Mouse (Mus musculus) bone marrow, adult 2 months (tissue): ENCODE data around the gene Ttc21b. TPM values are rescaled to one million over a fixed set of nuclear protein-coding genes. Genes with fewer than 3 reads are reported as not detected.

ENCODE experiments used
- H3K27ac ChIP-seq: fragments of 200-500 bp; 2 replicates; pipeline ENCODE4 v1.5.1; 2012; ENCODE audit warnings: low read depth, mild to moderate bottlenecking, control low read depth, inconsistent platforms, low read length; ENCODE audit not compliant: control insufficient read depth, poor library complexity, insufficient read depth
- H3K4me1 ChIP-seq: fragments of 200-500 bp; 2 replicates; pipeline ENCODE4 v1.6.1; 2011; ENCODE audit warnings: low read length; ENCODE audit not compliant: control insufficient read depth, insufficient read depth
- H3K4me3 ChIP-seq: fragments of 200-500 bp; replicated peaks from 2 replicates; pipeline ENCODE3; 2011; ENCODE audit warnings: mild to moderate bottlenecking, low read depth, low read length, control low read depth; ENCODE audit not compliant: control insufficient read depth
- CTCF ChIP-seq: fragments of 200-500 bp; IDR thresholded peaks from 2 replicates; pipeline ENCODE4 v1.5.1; 2011; ENCODE audit warnings: low read length, control low read depth; ENCODE audit not compliant: control insufficient read depth, insufficient read depth
- POLR2A ChIP-seq: fragments of 200-500 bp; IDR thresholded peaks from 2 replicates; pipeline ENCODE4 v1.6.1; 2011; ENCODE audit warnings: low read depth, mild to moderate bottlenecking, control low read depth, low read length, borderline replicate concordance; ENCODE audit not compliant: control insufficient read depth
- WGBS: fragments of 180-500 bp; shearing (Covaris S2); methylation state at CpG from one replicate; pipeline ENCODE4 v1.1.7; 2018; 5-methylcytosine and 5-hydroxymethylcytosine counted together
- polyA plus RNA-seq: library from polyadenylated mRNA; stranded (reverse); fragments of >200 nt; gene quantifications from 2 replicates; pipeline ENCODE4 v1.2.4, GENCODE M21; 2011; ENCODE audit warnings: low replicate concordance; ENCODE audit not compliant: missing spikeins, insufficient read depth, insufficient read length

Gene Ttc21b
- polyA plus RNA-seq, 1 experiment = 1.7 TPM

DNA sequence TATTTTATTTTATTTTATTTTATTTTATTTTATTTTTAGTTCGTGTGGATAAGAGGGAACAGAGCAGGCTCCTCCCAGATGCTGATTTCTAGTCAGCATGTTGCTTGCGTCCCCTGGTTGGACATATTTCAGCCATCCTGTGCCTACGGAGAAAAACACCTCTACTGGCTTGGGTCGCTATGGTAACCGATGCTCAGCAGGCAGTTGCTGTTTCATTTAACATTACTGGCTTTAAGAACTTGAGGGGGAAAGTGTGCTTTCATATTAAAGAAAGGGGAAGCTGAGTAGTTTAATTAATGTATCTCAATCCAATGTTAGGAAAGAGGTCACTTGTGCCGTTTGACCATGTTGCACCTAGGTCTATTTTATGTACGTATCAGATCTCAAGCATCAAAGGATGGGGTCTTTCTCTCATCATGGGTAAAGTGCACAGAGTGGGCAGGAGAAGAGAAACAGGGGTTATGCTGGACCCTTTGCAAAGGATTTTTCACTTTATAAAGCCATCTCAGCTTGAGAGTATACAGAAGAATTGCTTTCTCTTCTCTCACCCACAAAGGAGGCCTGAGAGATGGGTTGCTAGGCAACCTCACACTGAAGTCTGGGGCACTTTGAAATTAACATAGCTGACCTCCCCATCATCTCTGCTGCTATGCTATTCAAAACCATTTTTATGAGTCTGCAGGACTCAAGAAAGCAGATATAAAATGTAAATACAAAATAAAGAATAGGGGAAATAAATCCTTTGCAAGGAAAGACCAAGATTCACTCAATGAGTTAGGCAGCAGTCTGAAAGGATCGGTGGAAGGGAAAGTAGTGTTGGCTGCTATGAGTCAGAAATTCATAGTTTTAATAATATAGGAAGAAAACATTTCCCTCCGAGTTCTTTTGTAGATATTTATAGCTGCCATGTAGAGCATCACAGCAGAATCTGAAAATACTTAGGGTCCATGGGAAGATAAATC lies 78.2 kb downstream of the Ttc21b start:
- WGBS = 71% methylated on average over 9 of the region's 9 CpGs
- Histone ChIP-seq H3K4me3 (no peak overlapping the region), H3K4me1 (no peaks in the 10 kb centered on the region; the same call in 1 of the 2 replicates), H3K27ac (no peak overlapping the region)
- TF ChIP-seq POLR2A (no peak), CTCF (no peak)

DNA sequence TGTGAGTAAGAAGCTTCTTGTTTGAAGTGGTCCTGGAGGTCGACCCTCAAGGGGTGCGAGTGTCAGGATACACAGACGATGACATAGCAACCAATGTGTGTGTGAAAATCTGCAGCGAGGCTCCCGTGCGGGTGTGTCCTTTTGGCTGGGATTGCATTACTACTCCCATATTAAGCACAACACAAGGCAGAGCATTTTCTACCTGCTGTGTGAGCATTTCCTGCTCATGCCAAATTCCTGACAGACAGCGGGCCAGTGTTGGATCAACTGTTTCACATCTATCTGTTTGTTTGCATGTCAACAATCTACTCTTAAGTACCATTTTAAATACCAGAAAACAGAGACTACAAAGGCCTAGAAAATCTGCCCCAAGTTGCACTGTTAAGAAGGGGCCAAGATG lies 79.4 kb downstream of the Ttc21b start:
- TF ChIP-seq POLR2A (no peak), CTCF (no peak)
- Histone ChIP-seq H3K4me1 (no peaks in the 10 kb centered on the region; the same call in 1 of the 2 replicates), H3K4me3 (no peak overlapping the region), H3K27ac (no peak overlapping the region)
- 86% methylated on average over 7 of the region's 7 CpGs for WGBS

DNA sequence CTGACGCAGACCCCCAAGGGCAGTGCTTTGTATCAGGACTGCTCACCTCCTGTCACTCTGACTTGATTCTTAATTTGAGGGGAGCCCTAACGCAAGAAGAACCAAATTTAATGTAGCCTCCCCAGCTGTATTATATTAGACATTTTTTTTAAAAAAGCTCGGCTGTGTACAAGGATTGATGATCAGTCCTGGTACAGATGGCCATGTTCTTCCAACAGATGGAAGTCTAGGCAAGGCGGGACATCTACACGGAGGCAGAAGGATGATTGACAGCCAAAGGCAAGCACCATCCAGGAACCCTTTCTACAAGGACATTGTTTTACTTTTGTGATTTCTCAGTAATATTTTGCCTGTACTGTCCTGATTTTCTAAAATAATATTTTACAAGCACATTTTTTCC lies 83.3 kb downstream of the Ttc21b start:
- H3K4me3 ChIP-seq = no peak overlapping the region

DNA sequence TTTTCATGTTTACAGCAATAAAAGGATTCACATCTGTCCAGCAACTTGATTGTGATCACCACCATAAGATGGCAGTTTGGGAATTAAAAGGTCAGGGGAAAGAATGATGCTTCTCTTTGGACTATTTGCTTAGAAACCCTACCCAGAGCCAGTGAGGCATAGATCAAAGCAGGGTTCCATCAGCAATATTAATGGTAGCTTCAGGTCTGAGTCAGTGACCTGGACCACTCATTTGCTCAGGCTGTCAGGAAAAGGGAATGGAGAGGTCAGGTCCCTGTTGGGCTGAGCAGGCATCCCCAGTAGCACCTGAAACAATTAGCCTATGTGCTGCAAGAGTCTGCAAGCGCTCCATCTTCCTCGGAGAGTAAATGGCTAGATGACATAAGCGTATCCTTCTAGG lies 84.8 kb downstream of the Ttc21b start:
- 88% methylated on average over 3 of the region's 3 CpGs for WGBS
- no peak overlapping the region for H3K27ac ChIP-seq
- TF ChIP-seq CTCF (no peak), POLR2A (no peak)
- H3K4me3 ChIP-seq = no peak overlapping the region
- no peaks in the 10 kb centered on the region for H3K4me1 ChIP-seq

More for the DNA sequence above, 83.3 kb downstream of the Ttc21b start:
- TF ChIP-seq CTCF (no peak), POLR2A (no peak)
- Histone ChIP-seq H3K4me1 (no peaks in the 10 kb centered on the region), H3K27ac (no peak overlapping the region)
- WGBS = 78% methylated on average over 5 of the region's 5 CpGs

DNA sequence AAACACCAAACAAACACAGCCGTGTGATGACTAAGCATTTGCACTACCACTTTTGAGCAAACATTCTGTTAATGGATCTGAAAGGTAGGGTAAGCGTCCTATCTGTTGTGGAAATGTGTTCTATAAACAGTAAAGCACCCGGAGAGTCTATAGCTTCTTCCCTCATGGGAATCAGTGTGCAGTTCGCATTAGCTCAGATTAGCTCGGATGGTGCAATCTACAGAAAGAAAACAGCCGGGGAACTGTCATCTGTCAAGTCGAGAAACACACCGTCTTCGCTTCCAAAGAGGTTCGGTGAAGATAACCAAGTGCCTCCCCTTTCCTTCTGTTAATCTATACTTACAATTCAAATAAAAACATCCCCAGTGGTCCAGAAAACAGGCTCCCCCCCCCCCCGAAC lies 85.7 kb downstream of the Ttc21b start:
- TF ChIP-seq POLR2A = no peak
- TF ChIP-seq CTCF = no peak
- Histone ChIP-seq H3K27ac (no peak overlapping the region), H3K4me3 (no peak overlapping the region), H3K4me1 (no peaks in the 10 kb centered on the region)
- WGBS = 77% methylated on average over 11 of the region's 11 CpGs

DNA sequence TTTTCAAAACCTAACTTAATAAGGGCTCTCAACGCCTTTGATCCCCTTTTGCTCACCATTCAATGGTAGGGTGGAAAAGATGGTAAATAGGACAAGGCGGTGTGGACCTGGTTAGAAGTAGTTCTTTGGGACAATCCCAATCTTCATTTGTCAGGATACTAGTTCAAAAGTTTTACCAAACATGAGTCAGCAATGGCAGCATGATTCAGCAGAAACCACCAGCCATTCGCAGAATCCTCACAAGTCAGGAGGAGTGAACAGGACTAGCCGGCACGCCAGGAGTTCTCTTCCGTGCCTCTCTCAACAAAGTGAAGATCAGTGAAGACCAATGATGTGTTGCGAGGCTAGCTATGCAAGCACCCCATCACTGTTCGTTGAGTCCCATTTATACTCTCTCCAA lies 91.4 kb downstream of the Ttc21b start:
- Histone ChIP-seq H3K4me3 (no peak overlapping the region), H3K4me1 (no peaks in the 10 kb centered on the region), H3K27ac (no peak overlapping the region)
- TF ChIP-seq CTCF (no peak), POLR2A (no peak)
- WGBS = 82% methylated on average over 8 of the region's 8 CpGs

DNA sequence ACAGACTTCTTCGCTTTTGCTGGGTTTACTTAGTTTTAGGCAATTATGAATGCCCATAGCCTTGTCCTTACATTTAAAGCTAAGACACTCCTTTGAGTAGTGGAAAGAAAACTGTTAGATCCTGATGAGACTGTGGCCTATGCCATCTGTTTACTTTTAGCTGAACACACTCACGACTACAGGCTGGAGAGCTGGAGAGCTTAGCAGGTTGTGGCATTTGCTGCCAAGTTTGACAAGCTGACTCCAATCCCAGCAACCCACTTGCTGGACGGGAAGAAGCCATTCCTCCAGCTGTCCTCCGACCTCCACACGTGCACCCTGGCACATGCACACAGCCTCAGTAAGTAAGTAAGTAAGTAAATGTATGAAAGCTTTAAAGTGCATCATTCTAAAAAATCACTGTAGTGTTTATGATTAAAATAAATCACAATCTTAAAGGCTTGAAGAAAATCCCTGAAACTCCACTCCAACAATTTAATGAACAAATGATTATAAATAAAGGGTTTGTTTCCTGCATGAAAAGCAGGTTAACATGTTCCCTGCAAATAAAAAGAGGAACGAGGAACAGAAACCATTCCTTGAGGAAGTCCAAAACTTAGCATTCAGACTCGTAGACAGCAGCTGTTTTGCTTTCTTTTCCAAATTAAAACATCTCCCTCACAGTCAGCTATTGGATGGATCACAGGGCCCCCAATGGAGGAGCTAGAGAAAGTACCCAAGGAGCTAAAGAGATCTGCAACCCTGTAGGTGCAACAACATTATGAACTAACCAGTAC lies 98.1 kb downstream of the Ttc21b start:
- Histone ChIP-seq H3K27ac (no peak overlapping the region), H3K4me1 (no peaks in the 10 kb centered on the region), H3K4me3 (no peak overlapping the region)
- 56% methylated on average over 7 of the region's 7 CpGs for WGBS
- TF ChIP-seq POLR2A (no peak), CTCF (no peak)

DNA sequence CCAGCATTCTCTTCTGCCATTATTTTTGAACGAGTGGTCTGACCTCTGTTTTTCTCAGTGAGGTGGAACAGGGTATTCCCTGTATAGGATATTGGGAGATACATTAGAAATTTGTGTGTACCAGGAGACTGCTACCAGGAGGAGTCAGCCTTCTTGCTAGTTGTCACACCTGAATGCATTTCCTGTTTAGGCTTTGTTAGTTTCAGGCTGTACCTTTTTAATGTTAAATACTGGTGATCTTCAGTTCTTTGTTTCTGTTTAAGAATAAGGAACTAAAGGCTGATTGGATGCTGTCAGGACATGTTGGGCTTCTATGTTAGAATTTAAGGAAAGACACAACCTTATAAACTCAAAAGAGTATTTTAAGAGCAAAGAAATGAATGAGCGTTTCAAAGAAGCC lies 105.0 kb downstream of the Ttc21b start:
- no peaks in the 10 kb centered on the region for H3K4me1 ChIP-seq
- H3K4me3 ChIP-seq = no peak overlapping the region
- WGBS = 77% methylated on average over 2 of the region's 2 CpGs
- no peak for TF ChIP-seq CTCF
- no peak for TF ChIP-seq POLR2A
- no peak overlapping the region for H3K27ac ChIP-seq

DNA sequence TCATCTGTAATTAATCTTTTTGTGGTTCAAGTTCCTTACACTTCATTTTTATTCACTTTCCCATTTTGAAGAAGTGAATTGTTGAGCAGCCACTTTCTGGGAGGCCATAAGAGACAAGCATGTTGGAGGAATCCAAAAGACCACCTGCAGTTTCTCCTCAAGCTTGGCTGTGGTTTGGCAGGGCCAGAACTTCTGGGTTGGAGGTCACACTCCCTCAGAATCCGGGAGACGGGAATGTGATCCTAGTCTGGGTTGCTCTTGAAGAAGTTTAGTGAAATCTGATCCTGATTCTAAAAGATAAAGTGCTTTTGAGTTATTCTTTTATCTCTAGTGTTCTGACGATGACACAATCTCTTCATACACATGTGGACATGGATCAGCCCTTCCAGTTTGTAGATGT lies 105.9 kb downstream of the Ttc21b start:
- WGBS = 73% methylated on average over 3 of the region's 3 CpGs
- H3K4me1 ChIP-seq = no peaks in the 10 kb centered on the region
- no peak overlapping the region for H3K4me3 ChIP-seq
- no peak overlapping the region for H3K27ac ChIP-seq
- no peak for TF ChIP-seq CTCF
